Mouse (Mus musculus) T-helper 2 cell (primary cell): ENCODE results near the gene Slc46a3.
"Not testable (repeated sequence)": the region's sequence is repeated elsewhere in the genome, so short reads cannot be mapped to it uniquely, and the experiment has no call there.

Source experiments
- in situ Hi-C: fragments of 300-600 bp; cut with MboI, MseI; formaldehyde crosslinking; loops from one replicate; pipeline ENCODE4 v1.15.1; 2025; ENCODE audit warnings: high pct_unique_total_duplicates

Slc46a3 gene

DNA sequence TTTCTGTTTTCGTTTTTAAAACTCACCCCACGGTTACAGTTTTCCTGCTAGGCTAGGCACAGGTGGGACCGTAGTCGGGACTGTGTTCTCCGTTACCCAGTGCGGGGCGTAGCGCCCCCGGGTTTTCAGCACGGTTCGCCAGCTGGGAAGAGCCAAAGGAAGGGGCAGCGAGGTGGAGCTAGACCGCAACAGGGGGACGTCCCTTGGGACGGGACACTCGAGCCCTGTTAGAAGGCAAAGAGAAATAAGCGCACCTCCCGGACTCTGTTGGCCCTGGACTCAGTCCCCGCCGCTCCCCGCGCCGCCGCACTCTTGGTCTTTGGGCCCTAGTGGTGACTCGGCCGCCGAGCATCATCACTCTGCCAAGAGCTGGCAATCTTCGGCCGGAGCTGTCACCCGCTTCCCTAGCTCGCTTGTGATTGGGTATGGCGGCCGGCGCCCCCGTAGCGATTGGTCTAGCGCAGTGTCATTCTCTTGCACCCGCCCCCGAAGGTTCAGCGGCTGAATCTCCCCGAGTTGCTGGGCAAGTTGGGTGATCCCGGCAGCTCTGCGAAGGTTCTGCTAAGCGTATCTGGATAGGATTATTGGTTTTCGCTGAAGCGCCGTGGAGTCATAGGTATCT lies at the start of gene Slc46a3:
Gene Slc46a3 (minus strand): TSS at position 361 of the 622 bp plus-strand sequence.
- in situ Hi-C loops = no loop called here

DNA sequence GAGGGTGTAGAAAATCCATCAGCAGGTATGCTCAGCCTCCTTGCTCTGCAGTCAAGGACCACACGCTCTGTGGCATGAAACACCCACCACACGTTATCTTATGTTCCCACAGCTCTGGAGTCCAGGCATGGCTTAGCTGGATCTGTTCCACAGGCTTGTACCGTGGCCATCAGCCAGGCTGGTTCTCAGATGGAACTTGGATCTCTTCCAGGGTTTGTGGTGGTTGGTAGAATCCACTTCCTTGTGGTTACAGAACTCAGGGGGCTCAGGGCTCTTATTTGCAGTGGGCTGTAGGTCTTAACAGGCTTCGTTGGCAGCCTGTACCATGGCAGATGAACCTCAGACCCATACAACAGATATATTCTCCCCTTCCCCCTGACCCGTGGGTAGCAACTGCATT lies 44.6 kb upstream of the Slc46a3 start:
- in situ Hi-C loops = no loop called here

DNA sequence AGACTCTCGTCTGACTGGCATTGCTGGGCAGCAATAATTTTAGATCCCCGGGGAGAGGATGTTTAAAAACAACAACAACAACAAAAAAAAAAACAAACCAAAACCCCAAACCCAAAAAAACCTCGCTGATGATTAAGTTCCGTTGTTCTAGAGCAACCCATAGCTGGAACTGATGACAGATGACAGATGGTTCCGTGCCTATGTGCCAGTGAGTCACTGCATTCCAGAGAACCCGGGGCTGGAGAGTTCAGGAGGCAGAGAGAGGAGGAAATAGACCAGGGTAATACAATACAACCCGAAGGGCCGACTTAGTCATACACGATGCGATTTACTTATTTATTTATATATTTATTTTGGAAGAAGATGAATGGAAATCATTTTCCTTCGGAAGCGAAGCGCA lies 40.5 kb upstream of the Slc46a3 start:
- in situ Hi-C loops = no loop called here

DNA sequence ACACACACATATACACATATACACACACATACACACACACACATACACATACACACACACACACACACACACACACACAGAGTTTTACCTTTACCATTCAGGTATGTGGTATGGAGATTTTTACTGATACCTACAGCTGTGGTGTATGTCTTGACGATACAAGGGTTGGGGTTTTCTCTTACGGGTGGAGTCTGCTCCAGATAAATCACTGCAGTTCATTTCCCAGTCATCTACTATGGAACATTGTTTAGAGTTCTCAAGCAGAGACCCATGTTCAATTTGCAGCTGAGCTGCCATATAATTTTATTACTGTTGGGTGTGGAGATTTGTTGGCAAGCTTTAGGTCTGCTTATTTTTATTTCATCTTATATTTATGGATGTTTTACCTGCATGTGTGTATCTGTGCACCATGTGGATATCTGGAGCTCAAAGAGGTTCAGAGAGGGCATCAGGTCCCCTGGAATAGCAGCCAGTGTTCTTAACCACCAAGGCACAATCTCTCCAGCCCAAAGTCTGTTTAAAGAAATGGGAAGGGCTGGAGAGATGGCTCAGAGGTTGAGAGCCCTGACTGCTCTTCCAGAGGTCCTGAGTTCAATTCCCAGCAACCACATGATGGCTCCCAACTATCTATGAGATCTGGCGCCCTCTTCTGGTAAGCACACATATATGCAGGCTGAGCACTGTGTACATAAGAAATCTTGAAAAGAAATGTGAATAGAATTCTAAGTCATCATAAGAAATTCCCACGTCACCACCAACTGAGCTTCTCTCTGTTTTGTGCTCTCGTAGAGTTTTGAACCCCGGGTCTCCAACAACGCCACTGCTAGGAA lies 34.3 kb upstream of the Slc46a3 start:
- in situ Hi-C loops = no loop called here

DNA sequence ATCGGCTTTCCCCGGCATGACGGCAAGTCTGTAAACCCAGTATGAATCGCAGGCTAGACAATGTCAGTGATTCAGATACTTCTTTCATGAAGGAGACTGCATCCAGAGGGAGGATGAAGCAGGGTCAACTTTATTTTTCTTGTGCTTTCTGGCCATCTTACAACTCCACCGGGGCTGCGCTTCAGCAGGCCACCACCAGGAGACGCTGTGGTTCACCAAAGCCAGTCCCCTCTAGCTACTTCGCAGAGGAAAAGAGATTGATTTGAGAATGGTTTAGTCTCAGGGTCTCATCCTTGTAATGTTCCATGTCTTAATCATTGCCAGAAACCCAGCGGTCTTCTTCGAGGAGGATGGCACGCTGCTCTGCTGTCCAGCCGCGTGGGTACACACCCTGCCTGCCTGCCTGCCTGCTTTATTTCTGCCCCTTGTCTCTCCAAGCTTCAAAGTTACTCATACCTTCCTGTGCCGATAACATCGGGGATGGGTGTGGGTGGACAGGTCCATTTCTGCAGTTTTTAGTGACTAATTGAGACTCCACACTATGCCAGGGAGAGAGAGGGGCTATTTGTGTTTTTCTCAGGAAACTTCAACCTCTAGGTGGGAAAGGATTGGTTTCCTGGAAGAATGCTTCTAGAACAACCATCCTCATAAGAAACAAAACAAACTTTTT lies 31.5 kb upstream of the Slc46a3 start:
- in situ Hi-C loops = no loop called here

DNA sequence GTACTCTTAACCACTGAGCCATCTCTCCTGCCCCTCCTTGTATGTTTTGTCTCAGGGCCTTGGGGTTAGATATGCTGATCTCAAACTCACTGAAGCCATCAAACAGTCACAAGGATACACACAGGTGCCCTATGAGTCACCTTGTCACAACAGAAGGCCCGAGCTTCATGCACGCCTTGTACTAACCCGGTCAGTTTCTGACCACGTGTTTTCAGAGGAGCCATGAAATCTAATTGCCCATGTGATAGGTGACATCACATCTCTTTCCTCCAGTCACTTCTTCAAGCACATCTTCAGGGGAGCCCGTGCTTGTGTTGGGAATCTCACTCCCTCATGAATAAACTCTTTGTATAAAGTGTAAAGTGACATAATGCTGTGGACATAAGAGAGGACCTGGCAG lies 30.0 kb upstream of the Slc46a3 start:
- in situ Hi-C loops = no loop called here

DNA sequence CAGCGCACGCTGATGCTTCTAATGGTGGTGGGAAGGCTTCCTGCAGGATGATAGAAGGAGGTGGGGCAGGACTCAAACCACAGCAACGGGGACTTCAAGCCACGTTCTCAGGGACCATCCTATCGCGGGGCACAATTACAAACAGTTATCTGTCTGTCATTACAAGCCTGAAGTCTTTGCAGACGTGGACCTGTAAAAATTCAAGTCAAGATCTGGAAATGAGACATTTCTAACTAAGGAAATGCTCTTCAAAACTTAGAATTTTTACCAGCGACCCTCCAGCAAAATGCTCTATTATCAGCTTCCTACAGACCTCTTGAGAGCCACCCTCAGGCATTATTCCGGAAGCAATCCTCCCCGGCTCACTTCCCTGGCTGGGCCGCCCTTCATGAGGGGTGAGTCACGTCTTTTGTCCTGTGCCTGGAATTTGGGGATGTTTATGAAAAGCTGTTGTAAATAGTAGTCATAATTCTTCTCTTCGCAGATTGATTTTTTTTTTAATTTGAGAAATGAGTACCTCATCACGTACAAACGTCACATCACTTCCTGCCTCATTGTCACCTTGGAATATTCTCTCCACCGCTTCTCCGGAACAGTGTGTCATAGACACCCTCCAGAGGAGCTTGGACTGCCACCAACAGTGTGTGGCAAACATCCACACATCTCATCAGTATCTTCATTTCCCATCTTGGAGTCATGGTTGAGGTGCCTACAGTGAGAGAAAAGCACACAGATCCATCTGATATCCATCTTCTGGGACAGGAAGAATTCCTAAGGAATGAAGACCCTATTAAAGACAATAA lies 23.6 kb upstream of the Slc46a3 start:
- in situ Hi-C loops = no loop called here

DNA sequence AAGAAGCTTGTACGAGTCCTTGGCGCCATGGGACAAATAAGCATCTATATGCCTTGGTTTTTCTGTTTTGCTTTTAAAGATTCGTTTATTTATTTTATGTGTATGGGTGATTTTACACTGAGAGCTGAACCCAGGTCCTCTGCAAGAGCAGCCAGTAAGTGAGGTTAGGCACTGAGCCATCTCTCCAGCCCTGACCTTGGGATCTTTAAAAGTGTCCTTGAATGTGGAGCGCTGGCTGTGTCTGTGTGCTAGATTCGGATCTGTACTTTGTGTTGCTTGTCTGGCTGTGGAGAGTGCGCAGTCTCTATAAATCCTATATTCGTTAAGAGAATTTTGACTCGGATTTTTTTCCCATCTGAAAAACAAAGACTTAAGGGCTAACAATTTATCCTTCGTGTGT lies 21.6 kb upstream of the Slc46a3 start:
- in situ Hi-C loops = no loop called here

DNA sequence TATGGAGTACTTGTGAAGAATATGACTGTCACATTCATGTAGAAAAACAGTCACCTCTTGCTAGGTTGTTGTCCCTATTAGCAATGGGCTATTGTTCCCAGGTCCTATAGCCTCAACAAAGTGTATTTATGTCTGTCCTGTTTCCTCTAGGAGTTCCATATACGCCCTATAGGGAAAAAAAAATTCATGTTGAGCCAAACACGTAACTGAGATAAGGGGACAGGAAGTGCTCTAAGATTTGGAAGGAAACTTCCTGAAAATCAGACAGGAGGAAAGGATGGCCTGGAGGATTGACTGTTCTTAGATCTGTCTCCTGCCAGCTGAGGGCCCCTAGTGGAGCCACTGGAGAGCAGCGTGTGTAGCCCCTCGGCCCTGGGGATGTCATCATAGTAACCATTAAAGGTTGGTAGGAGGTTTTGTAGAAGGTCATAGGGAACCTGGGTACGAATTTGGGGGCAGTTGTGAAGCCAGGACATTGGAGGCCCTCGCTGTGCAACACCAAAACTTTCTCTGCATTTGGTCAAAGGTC lies 20.5 kb upstream of the Slc46a3 start:
- in situ Hi-C loops = no loop called here

DNA sequence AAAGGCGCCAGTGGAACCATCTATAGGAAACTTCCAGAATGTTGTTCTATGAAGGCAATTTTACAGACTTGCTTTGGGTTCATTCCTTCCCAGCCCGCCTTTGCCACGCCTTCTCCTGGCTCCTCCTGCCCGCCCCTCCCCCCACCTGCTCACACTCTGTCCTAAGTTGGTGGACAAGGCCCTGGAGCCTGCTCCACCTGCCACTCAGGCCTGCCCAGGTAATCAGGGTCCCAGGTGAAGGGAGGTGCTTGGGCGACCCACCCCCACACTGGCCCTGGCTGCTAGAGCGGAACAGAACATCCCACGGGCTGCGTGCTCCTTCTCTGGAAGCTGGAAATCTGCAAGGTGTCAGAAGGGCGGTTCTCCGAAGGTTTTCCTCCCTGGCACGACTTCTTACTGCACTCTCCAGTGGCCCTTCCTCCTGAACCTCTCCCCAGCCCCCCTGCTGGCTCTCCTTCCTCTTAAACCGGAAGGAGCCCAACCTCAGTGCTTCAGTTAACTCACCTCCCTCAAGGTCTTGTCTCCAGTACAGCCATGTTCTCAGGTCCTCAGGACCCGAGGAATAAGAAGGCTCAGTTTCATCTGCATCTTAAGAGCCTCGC lies 18.7 kb upstream of the Slc46a3 start:
- in situ Hi-C loops = no loop called here

DNA sequence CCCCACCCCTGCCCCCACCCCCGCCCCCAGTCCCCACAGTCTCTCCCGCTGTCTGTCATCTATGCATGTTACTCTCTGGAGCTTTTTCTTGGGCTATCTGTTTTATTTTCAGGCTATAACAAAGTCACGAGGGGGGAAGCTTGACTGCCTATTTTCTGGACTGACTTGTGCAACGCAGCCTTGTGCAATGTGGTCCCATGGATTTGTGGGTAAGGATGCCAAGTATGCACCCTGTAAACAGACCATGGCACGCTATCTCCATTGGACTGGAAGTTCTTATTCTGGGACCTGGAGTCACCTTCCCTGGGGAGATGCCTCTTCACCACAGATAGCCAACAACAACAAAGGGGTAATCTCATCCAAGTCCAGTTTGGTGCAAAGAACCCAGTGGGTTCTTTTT lies 17.1 kb upstream of the Slc46a3 start:
- in situ Hi-C loops = no loop called here

DNA sequence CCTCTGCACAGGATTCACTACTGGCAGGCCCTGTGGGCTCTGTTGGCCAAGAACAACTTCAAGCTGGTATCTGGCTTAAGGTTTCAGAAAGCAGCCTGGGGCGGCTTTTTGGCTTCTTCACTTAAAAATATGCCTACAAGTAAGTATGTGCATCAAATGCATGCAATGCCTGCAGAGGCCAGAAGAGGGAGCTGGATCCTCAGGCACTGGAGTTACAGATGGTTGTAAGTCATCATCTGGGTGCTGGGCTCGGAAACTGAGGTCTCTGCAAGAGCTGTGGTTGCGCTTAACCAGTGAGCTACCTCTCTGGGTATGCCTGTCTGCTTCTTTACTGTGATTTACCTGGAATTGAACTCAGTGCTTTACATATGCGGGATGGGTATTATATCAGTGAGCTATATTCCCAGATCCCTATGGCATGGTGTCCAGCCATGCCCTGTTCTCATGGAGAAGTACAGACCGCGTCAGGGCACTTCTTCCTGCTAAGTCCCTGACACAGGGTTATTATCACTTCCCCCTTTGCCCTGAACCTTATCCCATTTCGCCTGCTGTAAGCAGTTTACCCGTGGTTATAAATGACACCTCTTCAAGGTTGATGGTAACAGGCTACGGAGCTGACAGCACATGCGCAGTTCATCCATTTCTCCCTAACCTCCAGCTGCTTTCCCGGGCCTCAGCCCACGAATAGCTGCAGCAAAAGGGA lies 16.3 kb upstream of the Slc46a3 start:
- in situ Hi-C loops = no loop called here

DNA sequence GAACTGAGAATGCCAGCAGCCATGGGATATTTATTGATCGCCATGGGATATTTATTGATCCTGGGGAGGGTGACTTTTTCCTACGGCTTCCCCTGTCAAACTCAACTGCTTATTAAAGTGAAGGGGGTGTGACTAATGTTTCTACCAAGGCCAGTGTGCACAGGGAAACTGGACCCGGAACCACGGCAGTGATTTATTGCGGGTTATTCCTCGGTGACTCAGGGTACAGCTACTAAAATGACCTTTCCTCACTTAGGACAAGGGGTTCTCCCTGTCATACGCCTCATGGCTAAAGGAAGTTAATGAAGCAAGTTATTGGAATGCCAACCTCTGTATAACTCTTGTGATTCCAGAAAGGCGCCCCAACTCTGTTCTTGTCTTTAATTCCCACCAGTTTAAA lies 13.2 kb upstream of the Slc46a3 start:
- in situ Hi-C loops = no loop called here

DNA sequence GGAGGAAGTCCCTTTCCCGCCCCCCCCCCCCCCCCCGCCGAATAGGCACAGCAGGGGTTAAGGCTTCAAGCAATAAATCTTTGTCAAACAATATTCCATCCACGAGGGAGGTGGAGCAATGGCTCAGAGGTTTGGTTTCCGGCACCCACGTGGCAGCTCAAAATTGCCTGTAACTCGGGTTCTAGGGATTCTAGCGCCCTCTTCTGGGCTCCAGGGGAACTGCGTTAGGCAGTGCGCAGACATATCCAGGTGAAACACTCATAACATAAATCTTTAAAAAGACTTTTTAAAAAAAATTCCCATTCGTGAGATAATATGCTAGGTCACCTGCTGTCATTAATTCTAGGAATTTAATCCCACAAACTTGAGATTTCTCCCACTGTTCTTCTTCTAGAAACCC lies 12.5 kb upstream of the Slc46a3 start:
- in situ Hi-C loops = no loop called here

DNA sequence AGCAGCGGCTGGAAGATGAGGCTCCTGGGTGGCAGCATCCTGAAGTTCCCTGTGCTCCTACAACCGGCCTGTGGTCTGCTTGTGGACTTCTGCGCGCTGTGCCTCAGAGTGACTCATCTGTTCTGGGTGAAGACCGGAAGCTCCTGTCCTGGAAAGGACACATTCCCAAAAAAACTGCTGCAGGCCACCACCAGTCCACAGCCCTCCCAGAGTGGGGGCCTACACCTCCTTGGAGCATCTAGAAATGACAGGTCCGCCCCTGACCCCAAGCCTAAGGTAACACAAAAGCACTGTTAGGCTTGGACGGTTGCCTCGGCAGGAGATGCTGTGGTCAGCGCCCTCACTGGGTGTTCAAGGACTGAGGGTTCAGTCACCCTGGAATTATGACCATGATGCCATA lies 8.6 kb upstream of the Slc46a3 start:
- in situ Hi-C loops = no loop called here

DNA sequence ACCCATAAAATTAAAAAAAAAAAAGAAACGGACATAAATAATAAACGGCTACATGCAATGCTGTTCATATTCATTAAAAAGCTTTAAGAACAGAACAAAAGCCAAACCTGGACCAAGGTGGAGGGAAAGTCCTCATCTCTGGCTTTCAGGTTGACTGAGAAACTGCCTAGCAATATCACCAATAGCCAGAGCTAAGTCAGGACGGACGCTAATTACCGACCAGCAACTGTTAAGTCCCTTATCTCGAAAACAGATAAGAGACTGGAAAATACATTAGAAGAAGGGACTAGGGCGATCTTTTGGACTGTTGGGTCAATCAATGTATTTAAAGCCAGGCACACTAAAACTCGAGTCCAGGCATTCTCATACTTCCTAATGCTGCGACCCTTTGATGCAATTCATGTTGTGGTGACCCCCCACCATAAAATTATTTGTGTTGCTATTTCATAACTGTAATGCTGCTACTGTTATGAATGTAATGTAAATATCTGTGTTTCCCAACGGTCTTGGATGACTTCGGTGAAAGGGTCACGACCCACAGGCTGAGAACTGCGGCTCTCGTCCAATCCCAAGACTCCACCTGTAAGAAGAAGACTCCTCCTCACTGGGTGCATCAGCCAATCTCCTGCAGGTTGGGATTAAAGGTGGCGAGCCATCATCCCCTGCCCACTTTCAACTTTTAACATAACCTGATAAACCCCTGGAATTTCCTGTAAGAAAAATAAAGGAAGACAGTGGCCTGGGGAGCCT lies 7.6 kb upstream of the Slc46a3 start:
- in situ Hi-C loops = no loop called here

DNA sequence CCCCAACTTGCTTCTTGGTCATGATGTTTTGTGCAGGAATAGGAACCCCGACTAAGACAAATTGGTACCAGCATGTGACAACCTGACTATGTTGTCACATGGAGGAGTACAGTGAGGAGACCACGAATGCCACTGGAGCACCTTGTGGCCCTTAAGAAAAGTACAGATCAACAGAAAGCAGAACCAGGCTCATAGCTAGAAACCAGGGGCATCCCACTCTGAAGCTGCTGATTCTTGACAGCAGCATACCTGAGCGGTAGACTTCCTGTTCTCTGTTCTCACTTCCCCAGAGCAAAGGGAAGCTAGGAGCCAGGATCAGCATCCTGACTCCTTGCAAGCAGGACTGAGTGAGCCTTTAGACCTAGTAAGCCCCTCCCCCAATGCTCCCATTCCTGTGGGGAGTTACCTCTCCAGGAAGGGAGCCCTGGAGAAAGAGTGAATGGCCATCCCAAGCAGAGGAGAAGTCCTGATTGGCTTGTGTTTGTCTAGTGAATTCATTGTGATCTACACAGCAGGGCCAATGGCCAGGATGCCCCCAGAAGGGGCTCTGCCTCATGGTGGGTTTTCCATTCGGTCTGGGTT lies 4.4 kb upstream of the Slc46a3 start:
- in situ Hi-C loops = no loop called here

DNA sequence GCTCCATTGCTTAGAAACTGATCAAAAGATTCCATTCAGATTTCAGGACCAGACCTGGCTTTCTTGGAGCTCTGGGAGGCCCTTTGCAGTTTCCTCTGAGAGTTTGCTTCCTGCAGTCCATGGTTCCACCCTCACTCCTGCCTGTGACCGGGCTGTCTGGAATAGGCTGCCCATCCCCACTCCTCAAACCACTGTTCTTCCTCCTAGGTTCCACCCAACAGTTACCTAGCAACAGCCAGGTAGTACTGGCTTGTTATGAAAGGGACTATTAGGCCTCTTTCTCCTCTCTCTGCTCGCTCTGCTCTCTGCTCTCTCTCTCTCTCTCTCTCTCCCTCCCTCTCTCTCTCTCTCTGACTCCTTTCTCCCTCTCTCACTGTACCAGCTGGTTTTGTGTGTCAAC lies 3.6 kb upstream of the Slc46a3 start:
- in situ Hi-C loops = no loop called here

DNA sequence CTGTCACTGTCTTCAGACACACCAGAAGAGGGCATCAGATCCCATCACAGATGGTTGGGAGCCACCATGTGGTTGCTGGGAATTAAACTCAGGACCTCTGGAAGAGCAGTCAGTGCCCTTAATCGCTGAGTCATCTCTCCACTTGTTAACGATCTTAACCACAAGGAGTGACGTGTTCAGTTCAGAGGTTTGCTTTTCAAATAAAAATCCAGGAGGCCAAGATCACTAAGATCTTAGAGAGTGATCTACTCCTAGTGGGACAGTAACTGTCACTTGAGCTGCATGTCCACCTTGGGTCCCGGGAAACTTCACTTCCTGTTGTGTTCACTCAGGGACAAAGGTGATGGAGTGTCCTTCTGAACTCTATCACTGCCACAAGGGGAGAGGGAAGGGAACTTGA lies 1.9 kb upstream of the Slc46a3 start:
- in situ Hi-C loops = not testable (repeated sequence)
